In the genomic region with DNA sequence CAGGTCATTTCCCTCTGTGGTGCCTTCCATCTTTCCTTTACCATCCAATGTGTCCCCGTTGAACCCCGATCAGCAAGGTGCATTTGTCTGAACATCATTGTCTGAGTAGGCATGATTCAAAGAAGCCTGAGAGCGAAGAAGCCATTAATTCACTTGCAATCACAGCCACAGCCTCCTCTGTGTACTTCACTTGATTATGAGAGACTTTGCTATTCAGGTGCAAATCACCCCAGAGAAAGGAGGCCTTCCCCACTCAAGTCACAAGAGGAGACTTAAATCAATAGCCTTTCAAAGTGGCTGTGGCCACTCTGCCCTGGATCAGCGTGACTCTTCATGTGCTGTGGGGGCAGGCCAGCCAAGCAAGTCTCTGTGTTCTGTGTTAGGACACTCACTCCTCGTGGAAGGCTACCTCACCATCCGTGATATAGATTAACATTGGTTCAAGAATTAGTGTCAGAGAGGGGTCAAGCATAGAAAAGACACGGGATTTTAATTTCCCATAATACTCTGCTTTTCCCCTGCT, we compare ENCODE assay signal across 26 mouse cellular contexts.
DNase-seq lines count a peak whose midpoint lies in the region; ATAC-seq and TF ChIP-seq lines count a peak whose summit lies in the region.
"Had no signal": no experiment of that assay in that cellular context is flagged by ENCODE, and none has a peak within 500 bp of the region (broad histone marks: within the 10 kb centered on the region; RNA-seq: fewer than 3 reads in every experiment).

No protein-coding gene starts in this region.

- H3K9ac ChIP-seq in forebrain, embryonic 15.5 days (replicated peaks) = no peak overlapping the region
- H3K9ac ChIP-seq in midbrain, postnatal 0 days (replicated peaks; ENCODE audit: low read length, poor library complexity, severe bottlenecking) = no peak overlapping the region
- H3K9ac ChIP-seq: embryonic facial prominence, embryonic 13.5 days; heart, embryonic 13.5 days; limb, embryonic 12.5 days; liver, embryonic 15.5 days; lung, embryonic 14.5 days had no signal

- WGBS in forebrain, embryonic 10.5 days = 65% methylated on average over 7 of the region's 7 CpGs
- WGBS in forebrain, embryonic 15.5 days = 23% methylated on average over 7 of the region's 7 CpGs
- 65% methylated on average over 7 of the region's 7 CpGs for WGBS in midbrain, embryonic 10.5 days
- 43% methylated on average over 7 of the region's 7 CpGs for WGBS in midbrain, postnatal 0 days

- no peak overlapping the region for H3K4me3 ChIP-seq in forebrain, embryonic 10.5 days
- H3K4me3 ChIP-seq in forebrain, embryonic 15.5 days = no peak overlapping the region
- no peak overlapping the region for H3K4me3 ChIP-seq in midbrain, embryonic 10.5 days
- H3K4me3 ChIP-seq in midbrain, postnatal 0 days (ENCODE audit: low read depth, low read length) = no peak overlapping the region
- H3K4me3 ChIP-seq: embryonic facial prominence, embryonic 13.5 days; heart, embryonic 13.5 days; left cerebral cortex, adult 2 months; limb, embryonic 12.5 days; liver, embryonic 15.5 days had no signal

- no peak overlapping the region for H3K4me2 ChIP-seq in forebrain, embryonic 15.5 days (replicated peaks)
- H3K4me2 ChIP-seq in midbrain, postnatal 0 days (ENCODE audit: low read depth, low read length, poor library complexity, severe bottlenecking) = no peak overlapping the region
- H3K4me2 ChIP-seq: embryonic facial prominence, embryonic 13.5 days; heart, embryonic 13.5 days; limb, embryonic 12.5 days; liver, embryonic 15.5 days; lung, embryonic 14.5 days had no signal

- no peaks in the 10 kb centered on the region for H3K9me3 ChIP-seq in forebrain, embryonic 10.5 days
- H3K9me3 ChIP-seq in forebrain, embryonic 15.5 days = no peaks in the 10 kb centered on the region
- H3K9me3 ChIP-seq in midbrain, embryonic 10.5 days (replicated peaks) = no peaks in the 10 kb centered on the region
- H3K9me3 ChIP-seq in midbrain, postnatal 0 days (ENCODE audit: low read length) = no peaks in the 10 kb centered on the region
- H3K9me3 ChIP-seq: embryonic facial prominence, embryonic 13.5 days; heart, embryonic 13.5 days; limb, embryonic 12.5 days; liver, embryonic 15.5 days had no signal

- peak overlapping the region; percentile 58; the same call in 1 of the 2 replicates for H3K27ac ChIP-seq in forebrain, embryonic 10.5 days
- no peak overlapping the region for H3K27ac ChIP-seq in forebrain, embryonic 15.5 days (replicated peaks)
- peak overlapping the region; percentile 38; the same call in 1 of the 2 replicates for H3K27ac ChIP-seq in midbrain, embryonic 10.5 days (replicated peaks)
- no peak overlapping the region for H3K27ac ChIP-seq in midbrain, postnatal 0 days (ENCODE audit: low read depth, low read length)
- H3K27ac ChIP-seq: embryonic facial prominence, embryonic 13.5 days; heart, embryonic 13.5 days; left cerebral cortex, adult 2 months; limb, embryonic 12.5 days; liver, embryonic 15.5 days had no signal

- H3K27me3 ChIP-seq in forebrain, embryonic 10.5 days (ENCODE audit: poor library complexity, severe bottlenecking) = no peaks in the 10 kb centered on the region
- no peaks in the 10 kb centered on the region for H3K27me3 ChIP-seq in forebrain, embryonic 15.5 days
- no peaks in the 10 kb centered on the region for H3K27me3 ChIP-seq in midbrain, embryonic 10.5 days (ENCODE audit: low read depth, poor library complexity, severe bottlenecking)
- H3K27me3 ChIP-seq in midbrain, postnatal 0 days (ENCODE audit: insufficient read depth, low read length) = no peaks in the 10 kb centered on the region
- H3K27me3 ChIP-seq: embryonic facial prominence, embryonic 13.5 days; heart, embryonic 13.5 days; limb, embryonic 12.5 days; liver, embryonic 15.5 days; Patski had no signal

- H3K36me3 ChIP-seq in forebrain, embryonic 10.5 days (replicated peaks) = no peaks in the 10 kb centered on the region
- H3K36me3 ChIP-seq in forebrain, embryonic 15.5 days = no peaks in the 10 kb centered on the region
- H3K36me3 ChIP-seq in midbrain, embryonic 10.5 days = no peaks in the 10 kb centered on the region
- H3K36me3 ChIP-seq in midbrain, postnatal 0 days (ENCODE audit: insufficient read depth, low read length) = no peaks in the 10 kb centered on the region
- H3K36me3 ChIP-seq: embryonic facial prominence, embryonic 13.5 days; heart, embryonic 13.5 days; limb, embryonic 12.5 days; liver, embryonic 15.5 days had no signal

- no peak for DNase-seq in forebrain, embryonic 10.5 days (ENCODE audit: extremely low spot score, low spot score)
- DNase-seq in midbrain, embryonic 10.5 days (ENCODE audit: low spot score) = peak; percentile 13
- no peak for DNase-seq in midbrain, postnatal 0 days (ENCODE audit: low spot score)
- peak; percentile 18 for DNase-seq in ZHBTc4 (ENCODE audit: low read depth, low spot score)
- peak; percentile 15 for DNase-seq in mesoderm, embryonic 11.5 days (ENCODE audit: low read depth, low spot score)
- no peak for DNase-seq in thymus, postnatal 14 days
- DNase-seq: adrenal gland, postnatal 25 days; cerebellum, adult 18-20 months; cerebellum, postnatal 10 days; gastrocnemius, postnatal 10 days; heart, postnatal 10 days; kidney, adult 9 months; kidney, postnatal 14 days; lung, embryonic 14.5 days; lung, postnatal 14 days; right cerebral cortex, postnatal 25 days; thymus, postnatal 25 days had no signal

- H3K4me1 ChIP-seq in forebrain, embryonic 10.5 days = peaks cover 38% of the 10 kb centered on the region
- H3K4me1 ChIP-seq in forebrain, embryonic 15.5 days = peaks cover 18% of the 10 kb centered on the region
- H3K4me1 ChIP-seq in midbrain, embryonic 10.5 days = peaks cover 22% of the 10 kb centered on the region
- no peaks in the 10 kb centered on the region; the same call in 1 of the 2 replicates for H3K4me1 ChIP-seq in midbrain, postnatal 0 days (ENCODE audit: insufficient read depth, low read length)
- H3K4me1 ChIP-seq: embryonic facial prominence, embryonic 13.5 days; heart, embryonic 13.5 days; limb, embryonic 12.5 days; liver, embryonic 15.5 days had no signal

- ATAC-seq in forebrain, embryonic 15.5 days (replicated peaks) = no peak
- no peak for ATAC-seq in midbrain, postnatal 0 days (ENCODE audit: low FRiP score)
- ATAC-seq in inflammation-experienced regulatory T-cells, adult 6 months = no peak
- ATAC-seq: intestine, postnatal 0 days; Patski had no signal

- no peak for TF ChIP-seq CTCF in midbrain, postnatal 0 days (IDR thresholded peaks at IDR 0.05)

Comparison
In these comparisons a context has a peak if more than half of its experiments do, and no peak if none do; other contexts are left out.
1. DNase-seq: peak in midbrain, embryonic 10.5 days (single experiment), ZHBTc4 (single experiment) and mesoderm, embryonic 11.5 days (single experiment); none in forebrain, embryonic 10.5 days (single experiment), midbrain, postnatal 0 days (single experiment) and thymus, postnatal 14 days (single experiment).
2. H3K27ac ChIP-seq: peak in forebrain, embryonic 10.5 days (single experiment) and midbrain, embryonic 10.5 days (single experiment); none in forebrain, embryonic 15.5 days (single experiment) and midbrain, postnatal 0 days (single experiment).